Mouse (Mus musculus) gastrocnemius, postnatal 14 days (tissue): ENCODE results near the gene Ppan. TPM values are rescaled to one million over a fixed set of nuclear protein-coding genes. Genes with fewer than 3 reads are reported as not detected.
A peak's percentile ranks its signal among the peaks of the same experiment; 100 is the strongest.

ENCODE experiments used
- DNase-seq: peaks from one replicate; pipeline ENCODE4 v3.0.0; 2021; ENCODE audit warnings: mixed read lengths
- intact Hi-C: fragments of 180-260 bp; cut with DNase I; formaldehyde crosslinking; loops from one replicate; pipeline ENCODE4 v1.15.1; 2025; ENCODE audit warnings: low total_unique reads
- total RNA-seq, 2 experiments: library from RNA; stranded (reverse); gene quantifications; 2 replicates each; pipeline ENCODE4 v1.2.3; 2021

The Ppan gene
- total RNA-seq, 2 experiments from 2014 or later = 9.7 to 11.9 TPM

- no peak for DNase-seq
- intact Hi-C loops = no loop called here
Measured at GRCm38 (mm10) chr9:20877118-20878040, 10.6 kb upstream of the Ppan start.

GRCm38 (mm10) chr9:20878041-20878709, 9.8 kb upstream of the Ppan start:
- DNase-seq = peak; percentile 100
- intact Hi-C loops = no loop called here

- no peak for DNase-seq
- intact Hi-C loops = no loop called here
Measured at GRCm38 (mm10) chr9:20878710-20879065, 9.3 kb upstream of the Ppan start.

- intact Hi-C loops = no loop called here
- no peak for DNase-seq
Measured at GRCm38 (mm10) chr9:20879097-20879792, 8.7 kb upstream of the Ppan start, which contains the start of gene Angptl6. TSS of gene Angptl6 (minus strand) at chr9:20879727.

GRCm38 (mm10) chr9:20886563-20886962, 1.4 kb upstream of the Ppan start:
- intact Hi-C loops = no loop called here
- no peak for DNase-seq

- DNase-seq = no peak
- intact Hi-C loops = no loop called here
Measured at GRCm38 (mm10) chr9:20887191-20887590, 784 bp upstream of the Ppan start.

GRCm38 (mm10) chr9:20888386-20888765, 401 bp downstream of the Ppan start:
- no peak for DNase-seq
- intact Hi-C loops = no loop called here

GRCm38 (mm10) chr9:20889185-20890141, 1.5 kb downstream of the Ppan start:
- intact Hi-C loops = no loop called here
- DNase-seq = no peak

GRCm38 (mm10) chr9:20890411-20890810, 2.4 kb downstream of the Ppan start:
- intact Hi-C loops = no loop called here
- DNase-seq = no peak

- intact Hi-C loops = no loop called here
- DNase-seq = no peak
Measured at GRCm38 (mm10) chr9:20891339-20892103, 3.5 kb downstream of the Ppan start.

- intact Hi-C loops = no loop called here
- DNase-seq = no peak
Measured at GRCm38 (mm10) chr9:20892104-20892653, 4.2 kb downstream of the Ppan start.

GRCm38 (mm10) chr9:20893069-20893468, 5.1 kb downstream of the Ppan start:
- intact Hi-C loops = no loop called here

GRCm38 (mm10) chr9:20893590-20894343, 5.8 kb downstream of the Ppan start:
- no peak for DNase-seq
- intact Hi-C loops = no loop called here

More at GRCm38 (mm10) chr9:20893069-20893468, 5.1 kb downstream of the Ppan start:
- no peak for DNase-seq

- intact Hi-C loops = no loop called here
- DNase-seq = no peak
Measured at GRCm38 (mm10) chr9:20894629-20895028, 6.7 kb downstream of the Ppan start.

GRCm38 (mm10) chr9:20895382-20895781, 7.4 kb downstream of the Ppan start:
- DNase-seq = no peak
- intact Hi-C loops = no loop called here

GRCm38 (mm10) chr9:20897736-20898510, 9.9 kb downstream of the Ppan start:
- intact Hi-C loops = loop anchor here (2.0 kb wide), 1 partner anchor 243 kb away; no protein-coding TSS in a partner anchor
- DNase-seq = no peak
